Mouse (Mus musculus): Measurements from ENCODE around the gene Fads2.

Fads2 gene

DNA sequence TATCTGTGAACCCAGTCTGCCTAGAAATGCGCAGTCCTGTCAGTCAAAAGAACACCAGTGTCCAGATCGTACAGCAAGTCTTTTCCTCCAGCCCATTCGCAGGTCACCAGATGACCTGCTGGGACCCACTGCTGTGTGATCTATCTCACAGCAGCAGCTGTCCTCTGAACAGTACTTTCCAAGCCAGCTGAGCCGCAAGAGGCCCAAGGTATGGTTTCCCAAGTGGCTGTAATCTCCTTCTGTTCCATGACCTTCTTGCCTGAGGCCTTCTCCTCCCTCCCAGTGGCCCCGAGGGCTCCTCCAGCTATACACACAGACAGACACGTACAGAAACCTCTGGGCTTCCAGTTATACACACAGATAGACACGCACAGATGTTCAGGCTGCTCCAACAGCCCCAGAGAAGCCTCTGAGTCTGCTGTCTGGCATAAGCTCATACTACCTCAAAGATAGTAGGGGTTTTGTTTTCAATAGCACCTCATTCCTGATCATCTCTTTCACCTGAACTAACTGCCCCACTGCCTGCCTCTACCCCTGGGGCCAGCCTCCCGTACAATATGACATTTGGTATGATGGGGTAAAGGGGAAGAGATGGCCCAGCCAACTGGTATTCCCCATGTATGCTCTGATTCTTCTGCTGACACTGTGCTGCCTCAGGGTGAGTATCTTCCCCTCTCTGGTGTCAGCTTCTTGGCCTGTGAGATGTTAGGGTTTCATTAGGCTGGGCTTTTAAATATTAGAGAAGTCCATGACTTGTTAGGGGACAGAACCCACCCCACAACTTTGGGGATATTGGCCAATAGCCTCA lies 40.6 kb downstream of the Fads2 start:
- DNase-seq, result no peak

DNA sequence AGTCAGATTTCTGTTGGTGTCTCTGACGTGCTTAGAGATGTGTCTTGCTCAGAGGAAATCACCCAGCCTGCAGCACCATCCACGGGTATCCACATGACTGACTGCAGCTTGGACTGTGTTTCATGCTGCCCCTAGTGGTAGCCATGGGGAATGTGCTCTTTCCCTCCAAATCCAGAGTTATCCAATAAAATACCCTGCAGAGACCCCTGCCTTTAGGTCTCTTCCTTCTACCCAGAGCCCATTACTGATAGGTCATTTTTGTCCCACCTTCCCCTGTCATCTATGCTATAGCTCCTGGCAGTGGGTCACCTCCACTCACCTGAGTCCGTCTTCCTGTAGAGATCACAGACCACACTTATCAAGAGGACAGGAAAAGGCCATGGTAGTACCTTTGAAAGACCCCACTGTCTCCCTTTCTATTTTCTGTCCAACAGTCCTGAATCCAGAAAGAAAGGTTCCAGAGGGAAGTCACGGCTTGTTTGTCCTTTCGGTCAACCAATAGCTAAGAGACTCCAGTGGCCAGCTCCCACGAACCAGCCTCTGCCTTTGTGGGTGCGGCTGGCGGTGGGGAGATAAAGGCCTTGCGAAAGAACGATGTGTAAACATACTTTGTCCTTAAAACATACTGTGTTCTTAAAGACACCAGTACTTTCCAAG lies 41.5 kb downstream of the Fads2 start:
- peak; percentile 70 for DNase-seq

DNA sequence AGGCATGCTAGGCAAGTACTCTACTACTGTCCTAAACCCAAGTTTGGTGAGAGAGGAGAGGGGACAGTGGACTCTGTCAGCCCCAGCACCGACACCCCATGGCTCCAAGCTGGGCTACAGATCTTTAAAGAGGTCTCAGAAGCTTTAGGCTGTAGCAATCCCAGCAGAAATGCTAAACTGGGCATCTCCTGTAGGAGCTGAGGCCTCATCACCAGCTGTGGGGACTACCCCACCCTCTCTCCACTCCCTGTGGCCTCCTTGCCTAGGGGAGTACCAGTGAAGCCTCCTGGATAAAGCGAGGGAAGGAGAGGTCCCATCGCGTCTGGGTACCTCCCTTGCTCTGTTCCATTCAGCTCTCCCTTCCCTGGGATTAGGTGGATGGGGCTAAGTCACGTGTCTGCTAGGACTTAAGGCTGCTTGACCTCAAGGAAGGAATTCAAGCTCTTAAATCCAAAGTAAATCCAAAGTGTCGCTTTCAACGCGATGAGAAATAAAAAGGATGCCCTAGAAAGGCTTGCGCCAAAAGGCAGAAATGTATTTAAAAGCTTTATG lies 42.6 kb downstream of the Fads2 start:
- DNase-seq, result no peak

DNA sequence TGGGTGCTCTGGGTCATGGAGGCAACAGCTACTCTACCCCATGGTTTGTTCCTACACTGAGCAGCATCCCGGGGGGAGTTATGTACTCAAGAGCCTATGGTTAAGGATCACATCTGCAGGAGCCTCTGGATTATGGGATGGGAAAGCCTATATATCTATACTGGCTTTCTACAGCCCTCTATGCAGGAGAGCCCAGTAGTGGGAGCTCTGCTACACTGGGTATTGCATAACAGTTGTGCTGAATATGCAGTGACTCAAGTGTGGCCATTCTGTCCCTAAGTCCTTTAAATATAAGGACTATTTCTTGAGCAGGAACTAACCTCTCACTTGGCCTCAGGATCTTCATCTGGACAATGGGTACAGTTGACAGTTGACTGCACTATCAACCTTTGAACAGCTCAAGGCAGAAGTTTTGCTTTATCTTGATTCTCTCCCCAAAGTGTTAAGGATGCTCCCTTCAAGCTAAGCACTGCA lies 43.2 kb downstream of the Fads2 start:
- DNase-seq, result no peak

DNA sequence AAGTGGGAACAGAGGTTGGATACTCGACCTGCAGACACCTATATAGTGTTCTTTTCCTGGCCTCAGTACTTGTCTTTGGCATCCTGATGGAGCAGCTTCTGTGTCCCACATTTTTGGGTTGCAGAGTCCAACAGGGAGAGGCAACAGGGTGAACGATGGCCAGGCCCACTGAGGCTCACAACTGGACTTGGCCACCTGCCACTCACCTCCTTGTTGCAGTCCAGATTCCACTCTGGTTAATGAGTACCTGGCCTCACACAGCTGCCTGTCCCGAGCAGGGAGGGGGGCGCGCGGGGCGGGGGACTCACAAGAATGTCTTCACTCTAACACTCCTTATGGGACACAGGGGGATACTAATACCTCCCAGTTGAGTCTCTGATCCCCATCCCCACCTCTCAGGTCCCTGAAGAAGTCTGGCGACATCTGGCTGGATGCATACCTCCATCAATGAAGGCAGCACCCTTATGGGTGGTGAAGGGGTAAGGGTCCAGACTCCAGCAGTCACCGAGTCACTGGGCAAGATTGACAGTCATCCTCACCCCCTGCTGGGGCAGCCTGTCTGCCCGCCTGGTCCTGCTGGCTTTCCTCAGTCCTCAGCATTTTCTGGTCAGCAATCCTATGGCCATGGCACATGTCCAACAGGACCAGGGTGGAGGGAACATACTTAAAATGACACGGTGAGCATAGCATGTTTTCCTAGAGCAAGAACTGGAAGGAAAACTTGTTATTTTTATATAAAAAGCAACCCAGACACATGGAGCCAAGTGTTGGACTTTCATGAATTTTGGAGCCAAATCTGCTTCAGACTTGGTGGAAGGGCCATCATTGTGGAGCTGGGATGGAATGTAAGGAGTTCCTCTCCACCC lies 43.8 kb downstream of the Fads2 start:
- DNase-seq, result peak; percentile 97

DNA sequence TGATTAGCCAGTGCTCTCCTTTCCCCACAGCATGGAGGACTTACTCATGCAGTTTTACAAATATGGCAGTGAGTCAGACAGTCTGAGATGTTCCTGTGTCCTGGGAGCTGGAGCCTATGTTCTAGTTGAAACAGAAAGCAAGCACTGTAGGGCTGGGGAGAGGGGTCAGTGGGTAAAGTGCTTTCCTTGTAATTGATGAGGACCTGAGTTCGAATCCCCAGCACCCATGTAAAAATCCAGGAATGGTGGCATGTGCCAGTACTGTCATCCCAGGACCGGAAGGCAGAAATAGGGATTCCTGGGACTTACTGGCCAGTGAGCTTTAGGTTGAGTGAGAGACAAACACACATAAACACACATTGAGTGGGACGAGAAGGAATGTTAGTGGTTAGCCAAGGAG lies 44.9 kb downstream of the Fads2 start:
- DNase-seq, result no peak

DNA sequence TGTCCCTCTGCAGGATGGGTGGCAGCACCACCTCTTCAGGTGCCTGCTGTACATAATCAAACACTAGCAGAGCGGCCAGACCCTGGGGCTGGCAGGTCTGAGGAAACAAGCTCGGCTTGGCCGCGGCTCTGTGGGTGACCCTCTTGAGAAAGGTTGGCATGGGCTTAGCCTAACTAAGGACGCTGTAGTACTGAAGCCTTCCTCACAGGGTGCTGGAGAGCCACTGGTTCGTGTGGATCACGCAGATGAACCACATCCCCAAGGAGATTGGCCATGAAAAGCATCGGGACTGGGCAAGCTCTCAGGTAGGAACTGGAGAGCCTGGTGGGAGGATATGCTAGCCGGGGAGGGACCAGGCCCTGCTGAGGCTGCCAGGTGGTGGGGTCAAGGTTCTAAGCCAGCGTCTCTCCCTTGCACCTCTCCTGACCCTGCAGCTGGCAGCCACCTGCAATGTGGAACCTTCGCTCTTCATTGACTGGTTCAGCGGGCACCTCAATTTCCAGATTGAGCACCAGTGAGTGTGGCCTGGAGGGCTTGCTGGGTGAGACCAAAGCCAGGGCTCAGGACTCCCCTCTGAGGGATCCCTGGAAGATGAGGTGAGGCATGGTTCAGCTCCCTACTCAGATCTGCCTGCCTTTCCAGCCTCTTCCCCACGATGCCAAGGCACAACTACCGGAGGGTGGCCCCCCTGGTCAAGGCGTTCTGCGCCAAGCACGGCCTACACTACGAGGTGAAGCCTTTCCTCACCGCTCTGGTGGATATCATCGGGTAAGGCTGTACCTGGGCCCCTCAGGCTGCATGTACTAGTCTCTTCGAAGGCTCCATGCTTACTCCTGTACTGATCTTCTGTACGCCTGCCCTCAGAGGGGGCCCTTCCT lies 45.5 kb downstream of the Fads2 start:
- DNase-seq, result peak; percentile 85

DNA sequence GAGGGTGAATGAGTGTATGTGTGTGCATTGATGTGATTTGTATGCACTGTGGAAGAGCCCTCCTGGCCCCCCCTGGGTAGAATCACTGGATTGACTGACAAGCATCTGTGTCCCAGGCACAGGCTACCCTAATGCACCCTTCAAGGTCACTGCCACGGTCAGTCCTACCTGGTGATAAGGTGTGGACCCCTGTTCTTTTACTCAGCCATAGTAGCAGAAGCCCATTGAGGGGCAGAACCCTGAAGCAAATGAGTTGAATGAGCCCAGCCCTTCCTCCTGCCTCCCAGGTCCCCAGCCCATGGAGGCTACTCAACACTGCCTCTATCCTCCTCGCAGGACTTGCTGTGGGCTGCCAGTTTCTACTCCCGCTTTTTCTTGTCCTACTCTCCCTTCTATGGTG lies 46.3 kb downstream of the Fads2 start:
- no peak for DNase-seq

DNA sequence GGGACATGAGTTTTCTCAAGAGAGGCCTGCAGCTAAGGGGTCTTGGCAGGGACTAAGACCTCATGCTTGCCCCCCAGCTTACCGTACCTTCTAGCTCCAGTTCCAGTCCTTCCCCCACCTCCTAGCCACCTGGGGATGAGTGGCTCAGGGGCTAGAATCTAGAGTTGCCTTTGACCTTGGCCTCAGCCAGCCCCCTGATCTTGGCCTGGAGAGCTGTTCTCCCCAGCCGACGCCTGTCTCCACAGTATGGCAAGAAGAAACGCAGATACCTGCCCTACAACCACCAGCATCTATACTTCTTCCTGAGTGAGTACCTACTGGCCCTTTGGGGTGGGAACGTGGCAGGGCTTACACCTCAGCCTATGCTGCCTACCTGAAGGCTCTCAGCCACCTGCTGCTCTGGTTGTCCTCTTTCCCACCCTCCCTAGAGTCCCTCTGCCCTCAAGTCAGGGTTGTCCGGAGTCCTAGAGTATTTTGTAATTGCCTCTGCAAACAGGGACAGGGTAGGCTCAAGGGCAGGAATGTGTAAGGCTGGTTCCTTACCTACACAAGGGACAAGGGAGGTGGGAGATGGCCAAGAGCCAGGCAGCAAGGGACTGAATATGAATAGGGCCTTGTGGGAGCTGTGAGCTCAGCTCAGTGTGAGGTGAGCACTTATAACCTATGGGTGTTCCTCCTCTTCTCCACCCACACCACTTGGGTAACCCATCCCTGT lies 47.0 kb downstream of the Fads2 start:
- DNase-seq, result no peak

DNA sequence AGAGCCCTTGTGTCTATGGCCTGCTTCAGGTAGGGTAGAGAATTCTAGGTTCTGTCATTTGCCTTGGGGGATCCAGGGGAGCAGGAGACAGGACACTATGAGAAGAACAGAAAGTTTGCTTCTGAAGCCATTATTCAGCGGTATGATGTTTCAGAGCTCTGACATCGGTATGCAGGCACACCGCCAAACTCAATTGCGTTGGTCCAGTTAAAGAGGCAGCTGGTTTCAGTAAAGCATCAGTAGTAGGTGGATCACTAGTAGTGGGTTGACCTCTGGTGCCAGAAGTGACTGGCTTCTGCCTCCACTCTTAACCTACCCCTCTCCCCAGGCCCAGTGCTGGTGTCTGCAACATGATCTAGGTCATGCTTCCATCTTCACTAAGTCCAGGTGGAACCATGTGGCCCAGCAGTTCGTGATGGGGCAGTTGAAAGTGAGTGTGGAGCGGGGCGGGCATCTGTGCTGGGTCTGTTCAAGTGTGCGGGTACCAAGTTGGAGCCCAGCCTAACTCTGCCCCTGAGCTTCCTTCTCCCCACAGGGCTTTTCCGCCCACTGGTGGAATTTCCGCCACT lies 47.8 kb downstream of the Fads2 start:
- DNase-seq, result no peak

DNA sequence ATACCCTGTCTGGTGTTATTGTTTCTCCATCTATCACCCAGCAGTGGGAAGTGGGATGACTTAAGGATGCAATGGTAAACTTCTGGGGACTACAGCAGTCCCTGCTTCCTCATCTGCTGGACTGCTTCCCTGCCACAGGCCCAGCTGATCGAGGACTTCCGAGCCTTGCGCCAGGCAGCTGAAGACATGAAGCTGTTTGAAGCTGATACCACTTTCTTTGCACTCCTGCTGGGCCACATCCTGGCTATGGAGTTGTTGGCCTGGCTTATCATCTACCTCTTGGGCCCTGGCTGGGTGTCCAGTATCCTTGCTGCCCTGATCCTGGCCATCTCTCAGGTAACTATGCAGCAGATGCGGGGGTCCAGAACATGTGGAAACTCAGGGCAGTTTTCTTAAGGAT lies 48.8 kb downstream of the Fads2 start:
- DNase-seq, result no peak

DNA sequence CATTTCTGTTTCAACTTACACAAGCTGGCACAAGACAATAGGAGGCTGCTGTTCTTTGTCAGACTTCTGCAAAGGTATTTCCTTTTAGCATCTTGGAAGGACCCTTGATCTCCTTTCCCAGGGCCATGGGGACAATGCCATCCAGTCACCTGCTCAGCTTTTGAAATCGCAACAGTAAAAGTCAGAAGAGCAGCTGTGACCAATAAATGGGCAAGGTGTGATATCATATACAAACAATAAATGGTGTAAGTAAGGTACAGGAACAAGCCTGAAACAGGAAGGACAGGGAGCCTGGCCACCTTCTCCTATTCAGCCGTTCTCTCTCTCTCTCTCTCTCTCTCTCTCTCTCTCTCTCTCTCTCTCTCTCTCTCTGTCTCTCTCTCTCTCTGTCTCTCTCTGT lies 51.1 kb downstream of the Fads2 start:
- no peak for DNase-seq

DNA sequence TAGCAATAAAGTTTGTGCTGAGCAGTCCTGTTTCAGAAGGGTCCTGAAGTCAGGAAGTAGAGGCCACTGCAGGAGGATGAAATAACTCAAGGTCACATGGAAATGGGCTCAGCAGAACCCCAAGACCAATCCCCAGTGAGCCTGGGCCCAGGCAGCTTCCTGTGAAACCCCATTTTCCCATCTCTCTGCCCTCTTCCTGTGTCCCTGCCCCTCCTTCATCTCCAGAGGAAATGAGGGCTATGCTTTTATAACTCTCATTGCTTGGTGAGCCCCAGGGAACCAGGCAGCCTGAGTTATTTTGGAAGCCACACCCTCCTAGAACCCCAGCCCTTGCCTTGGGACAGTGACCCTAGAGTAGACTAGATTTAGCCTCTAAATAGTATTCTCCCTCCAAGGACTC lies 52.0 kb downstream of the Fads2 start:
- no peak for DNase-seq

DNA sequence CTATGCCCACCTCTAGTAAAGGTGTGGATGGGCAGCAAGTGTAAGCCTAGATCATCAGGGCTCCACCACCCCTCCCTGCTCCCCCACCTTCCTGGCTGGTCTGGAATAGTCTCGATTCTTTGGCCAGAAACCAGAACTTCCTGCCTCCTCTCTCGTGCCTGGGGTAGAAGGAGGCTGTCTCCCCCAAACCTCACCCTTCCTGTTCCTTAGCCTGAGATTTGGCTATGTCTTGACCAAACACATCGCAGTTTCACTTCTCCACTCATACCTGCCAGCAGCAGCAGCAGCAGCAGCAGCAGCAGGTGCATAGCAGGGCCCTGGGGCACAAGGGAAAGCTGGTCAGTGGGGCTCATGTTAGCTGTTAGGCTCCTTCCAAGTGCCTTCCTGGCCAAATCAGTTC lies 54.6 kb downstream of the Fads2 start:
- DNase-seq, result peak; percentile 32

DNA sequence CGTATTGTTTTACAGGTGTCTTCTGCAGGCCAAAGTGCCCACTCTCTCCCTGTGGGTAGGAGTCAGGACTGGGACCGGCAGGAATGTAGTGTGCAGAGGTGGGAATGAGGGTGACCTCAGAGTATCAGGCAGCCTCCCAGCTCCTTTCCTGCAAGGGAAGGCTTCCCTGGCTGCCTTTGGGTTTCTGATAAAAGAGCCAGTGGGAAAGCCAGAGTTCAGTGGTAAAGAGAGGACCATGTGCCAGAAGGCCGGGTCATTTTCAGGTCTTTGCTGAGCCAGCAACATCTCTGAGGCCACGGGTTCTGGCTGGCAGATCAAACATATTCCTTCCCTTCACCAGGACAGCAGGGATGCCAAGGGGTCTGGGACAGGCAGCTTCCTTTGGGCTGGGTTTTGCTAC lies 55.2 kb downstream of the Fads2 start:
- DNase-seq, result peak; percentile 86

DNA sequence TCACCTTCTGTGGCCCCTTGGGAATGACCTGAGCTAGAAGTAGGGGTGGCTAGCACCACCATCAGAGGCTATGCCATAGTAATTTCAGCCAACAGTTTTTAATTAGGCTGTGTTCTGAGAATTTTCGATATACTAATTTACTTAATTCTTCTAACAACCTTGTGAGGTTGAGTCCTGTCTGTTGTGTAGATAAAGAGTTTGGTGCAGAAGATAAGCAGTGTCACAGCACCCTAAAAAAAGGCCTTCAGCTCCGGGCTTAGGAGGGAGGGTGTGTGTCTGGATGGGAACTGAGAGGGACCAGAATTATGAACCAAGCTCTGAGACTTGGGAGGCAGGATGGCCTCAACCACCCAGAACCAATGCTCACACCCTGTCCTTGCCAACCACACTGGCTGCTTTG lies 55.8 kb downstream of the Fads2 start:
- DNase-seq, result no peak

DNA sequence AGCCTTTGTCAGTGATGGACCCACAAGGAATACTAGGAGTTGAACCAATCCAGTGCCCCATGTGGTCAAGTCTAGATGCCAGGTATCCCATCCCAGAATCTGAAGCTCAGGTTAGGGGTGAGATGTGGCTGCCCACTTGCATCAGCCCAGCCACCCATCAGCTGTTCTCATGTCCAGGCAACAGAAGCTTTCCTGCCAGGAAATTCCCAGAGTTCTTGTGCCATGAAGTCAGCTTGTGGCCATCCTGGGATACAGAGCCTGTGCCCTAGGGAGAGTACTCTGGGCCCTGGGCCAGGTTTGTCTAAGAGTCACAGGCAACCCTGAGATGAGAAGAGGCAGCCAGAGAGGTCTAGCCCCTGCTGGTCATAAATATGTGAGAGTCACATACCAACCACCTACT lies 57.9 kb downstream of the Fads2 start:
- peak; percentile 85 for DNase-seq

DNA sequence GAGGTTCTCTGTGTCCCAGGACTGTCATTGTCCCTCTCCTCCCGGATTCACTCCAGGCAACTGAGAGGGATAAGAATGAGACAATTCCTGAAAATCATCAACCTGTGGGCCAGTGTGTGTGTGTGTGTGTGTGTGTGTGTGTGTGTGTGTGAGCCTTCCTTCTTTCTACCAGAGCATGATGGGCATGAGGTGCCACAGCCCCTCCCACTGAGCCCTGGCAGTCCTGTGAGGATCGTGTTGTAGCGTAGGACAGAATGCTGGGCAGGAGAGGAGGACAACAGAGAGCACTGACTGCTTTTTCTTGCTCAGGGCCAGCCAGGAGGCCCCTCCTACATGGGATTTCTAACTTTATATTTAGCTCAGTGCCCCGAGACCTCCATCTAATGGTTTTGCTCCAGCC lies 58.7 kb downstream of the Fads2 start:
- DNase-seq, result peak; percentile 40

DNA sequence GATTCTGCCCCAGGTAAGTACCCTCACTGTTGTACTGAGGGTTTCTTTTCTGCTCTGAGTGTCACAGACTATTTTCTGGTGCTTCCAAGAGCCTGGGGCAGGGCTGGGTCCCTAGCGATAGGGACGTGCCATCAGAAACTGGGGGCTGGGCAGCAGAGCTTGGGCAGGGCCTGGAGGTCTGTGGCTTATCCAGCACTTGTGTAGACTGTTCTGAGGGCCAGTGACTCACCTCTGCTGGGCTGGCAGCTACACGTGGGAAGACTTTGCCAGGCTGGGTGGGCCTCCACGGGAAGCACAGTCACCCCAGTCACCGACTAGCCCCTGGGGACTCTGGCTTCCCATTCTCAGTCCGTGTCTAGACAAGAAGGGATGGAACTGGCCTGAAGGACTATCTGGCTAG lies 59.3 kb downstream of the Fads2 start:
- DNase-seq, result peak; percentile 30

DNA sequence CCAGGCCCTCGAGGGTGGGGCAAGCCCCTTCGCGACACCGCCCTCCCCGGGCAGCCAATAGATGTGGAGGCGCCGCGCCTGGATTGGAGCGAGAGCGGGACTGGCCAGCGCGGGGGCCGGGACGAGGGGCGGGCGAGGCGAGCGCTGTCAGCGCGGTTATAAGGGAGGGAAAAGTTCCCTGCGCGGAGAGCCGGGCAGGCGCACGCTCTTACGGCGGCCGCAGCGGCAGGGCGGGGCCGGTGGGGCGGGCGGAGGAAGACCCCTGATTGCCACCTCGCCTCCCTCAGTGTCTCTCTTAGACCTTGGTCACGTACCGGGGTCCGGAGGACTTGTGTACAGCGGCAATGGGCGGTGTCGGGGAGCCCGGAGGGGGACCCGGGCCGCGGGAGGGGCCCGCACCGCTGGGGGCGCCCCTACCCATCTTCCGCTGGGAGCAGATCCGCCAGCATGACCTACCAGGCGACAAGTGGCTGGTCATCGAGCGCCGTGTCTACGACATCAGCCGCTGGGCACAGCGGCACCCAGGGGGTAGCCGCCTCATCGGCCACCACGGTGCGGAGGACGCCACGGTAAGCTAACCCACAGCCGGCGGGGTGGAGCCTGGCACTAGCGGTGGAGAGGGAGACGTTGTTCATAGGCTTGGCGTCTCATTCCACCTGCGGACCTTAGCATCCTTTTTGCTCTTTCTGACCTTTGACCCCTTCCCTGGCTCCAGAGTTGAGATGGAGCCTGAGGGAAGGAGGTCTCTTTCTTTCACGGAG lies 60.0 kb downstream of the Fads2 start, which contains the start of gene Fads3:
Gene Fads3, plus strand, starts transcription at position 182 of the 761 bp plus-strand sequence.
- peak; percentile 89 for DNase-seq
